Mouse (Mus musculus) limb, embryonic 11.5 days (tissue): ENCODE measurements around the gene Igfals. TPM values are rescaled to one million over a fixed set of nuclear protein-coding genes. Genes with fewer than 3 reads are reported as not detected.

Experiments used
- ATAC-seq: fragments of 200-750 bp; cut with Nextera tagmentation; 2 replicates; pipeline ENCODE4 v1.8.0; 2017; ENCODE audit warnings: low read depth; ENCODE audit not compliant: insufficient number of reproducible peaks, low FRiP score, low TSS enrichment
- DNase-seq: peaks from one replicate; pipeline ENCODE4 v3.0.0-alpha.2; 2015; ENCODE audit warnings: low spot score
- H3K27ac ChIP-seq: fragments of 300-500 bp; sonication (generic); replicated peaks from 2 replicates; pipeline ENCODE4 v1.5.1; 2014; ENCODE audit warnings: low read depth, mild to moderate bottlenecking, low read length
- H3K27me3 ChIP-seq: fragments of 300-500 bp; sonication (generic); 2 replicates; pipeline ENCODE4 v1.6.1; 2014; ENCODE audit warnings: mild to moderate bottlenecking, low read length, mixed read lengths; ENCODE audit not compliant: control insufficient read depth, insufficient read depth
- H3K36me3 ChIP-seq: fragments of 300-500 bp; sonication (generic); 2 replicates; pipeline ENCODE4 v1.6.1; 2014; ENCODE audit warnings: mild to moderate bottlenecking, low read length, moderate library complexity, mixed read lengths; ENCODE audit not compliant: control insufficient read depth, insufficient read depth
- H3K4me1 ChIP-seq: fragments of 300-500 bp; sonication (generic); 2 replicates; pipeline ENCODE4 v1.6.1; 2014; ENCODE audit warnings: low read length, mixed read lengths; ENCODE audit not compliant: control insufficient read depth, insufficient read depth
- H3K4me2 ChIP-seq: fragments of 300-500 bp; sonication (generic); 2 replicates; pipeline ENCODE4 v1.6.1; 2014; ENCODE audit warnings: low read depth, mild to moderate bottlenecking, moderate library complexity; ENCODE audit not compliant: severe bottlenecking
- H3K4me3 ChIP-seq: fragments of 300-500 bp; sonication (generic); 2 replicates; pipeline ENCODE4 v1.5.1; 2014; ENCODE audit warnings: low read depth, low read length
- H3K9ac ChIP-seq: fragments of 300-500 bp; sonication (generic); 2 replicates; pipeline ENCODE4 v1.6.1; 2014; ENCODE audit warnings: mild to moderate bottlenecking, low read length
- H3K9me3 ChIP-seq: fragments of 300-500 bp; sonication (generic); 2 replicates; pipeline ENCODE4 v1.6.1; 2016; ENCODE audit warnings: low read length; ENCODE audit not compliant: control insufficient read depth
- WGBS: fragments of 180-500 bp; shearing (Covaris S2); extraction: QIAGEN DNeasy Blood & Tissue Kit; methylation state at CpG from one replicate; pipeline ENCODE4 v1.1.7; 2014; 5-methylcytosine and 5-hydroxymethylcytosine counted together
- polyA plus RNA-seq: library from polyadenylated mRNA; unstranded; fragments of >200 nt; fragmentation: Nextera tagmentation; extraction: Ambion mirVana; gene quantifications from 2 replicates; pipeline ENCODE4 v1.2.1, GENCODE M21; 2014

Igfals gene
- polyA plus RNA-seq, 1 experiment from 2014 or later, result 0.47 TPM

DNA sequence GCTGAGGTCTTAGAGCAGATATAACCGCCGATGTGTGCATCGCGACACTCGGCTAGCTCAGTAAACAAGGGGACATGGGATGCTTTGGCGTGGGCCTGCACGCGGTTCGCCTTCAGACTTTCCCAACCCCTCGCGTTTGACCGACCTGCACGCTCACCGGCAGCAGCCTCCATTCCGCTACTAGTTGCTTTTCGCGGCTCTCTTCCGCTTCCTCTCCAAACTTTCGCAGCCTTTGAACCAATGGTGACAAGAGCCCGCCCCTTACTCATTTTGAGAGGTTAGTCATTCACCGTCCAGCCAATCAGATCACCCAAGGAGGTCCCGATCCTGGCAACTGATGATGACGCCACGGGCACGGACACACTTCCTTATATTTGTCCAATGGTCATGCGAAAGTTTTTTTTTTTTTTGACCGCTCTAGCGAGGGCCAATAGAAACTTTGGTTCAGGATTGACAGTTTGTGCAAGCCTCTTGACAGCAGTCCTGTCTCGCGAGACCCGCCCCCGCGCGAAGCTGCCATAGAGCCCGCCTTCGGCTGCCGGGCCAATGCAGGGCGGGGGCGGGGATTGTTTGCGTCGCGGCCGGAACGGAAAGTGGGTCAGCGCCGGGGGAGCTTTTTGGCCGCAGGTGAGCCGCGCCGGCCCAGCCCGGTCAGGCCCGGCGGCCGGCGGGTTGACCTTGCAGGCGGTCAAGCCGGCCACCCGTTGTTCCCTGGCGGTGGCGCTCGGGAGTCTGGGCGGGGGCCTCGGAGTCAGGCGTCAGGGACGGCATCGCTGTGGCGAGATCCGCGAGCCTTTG lies 20.5 kb downstream of the Igfals start, which contains the start of the genes Nubp2 and Spsb3:
TSS of gene Nubp2 (minus strand) at position 216 of the 798 bp plus-strand sequence.
TSS of gene Spsb3 (plus strand) at position 510 of the 798 bp plus-strand sequence.
- ATAC-seq, result peak; percentile 96
- under 1% methylated on average over 69 of the region's 69 CpGs for WGBS
- no peaks in the 10 kb centered on the region for H3K9me3 ChIP-seq
- DNase-seq, result peak; percentile 96
- H3K4me3 ChIP-seq, result peak within 1 kb of the TSS; percentile 84
- H3K9ac ChIP-seq, result peak within 1 kb of the TSS; percentile 75
- H3K27ac ChIP-seq, result no peak within 1 kb of the TSS
- H3K4me2 ChIP-seq, result peak within 1 kb of the TSS; percentile 93
- H3K4me1 ChIP-seq, result peaks cover 15% of the 10 kb centered on the region; the same call in 1 of the 2 replicates
- no peaks in the 10 kb centered on the region for H3K27me3 ChIP-seq
- peaks cover 17% of the 10 kb centered on the region for H3K36me3 ChIP-seq

DNA sequence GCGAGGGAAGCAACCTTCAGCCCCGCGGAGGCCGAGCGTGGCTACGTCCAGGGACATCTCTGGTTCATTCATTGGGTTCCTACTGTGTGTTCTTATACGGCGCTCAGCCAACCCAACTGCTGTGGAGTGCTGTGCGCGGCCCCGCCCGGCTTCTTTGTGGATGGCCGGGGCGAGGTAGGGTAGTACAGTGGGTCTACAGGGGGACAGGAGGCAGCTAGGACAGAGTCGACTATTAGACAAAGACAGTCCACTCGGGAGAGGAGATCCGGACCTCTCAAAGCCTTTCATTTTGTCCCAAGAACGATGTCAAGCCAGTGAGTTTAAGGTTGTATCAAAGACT lies 21.1 kb downstream of the Igfals start:
- peaks cover 18% of the 10 kb centered on the region for H3K36me3 ChIP-seq
- WGBS, result 2% methylated on average over 18 of the region's 18 CpGs
- no peak overlapping the region for H3K27ac ChIP-seq
- no peaks in the 10 kb centered on the region for H3K9me3 ChIP-seq
- ATAC-seq (peak; percentile 1; the same call in 1 of the 2 replicates), DNase-seq (no peak)
- H3K4me1 ChIP-seq, result peaks cover 15% of the 10 kb centered on the region; the same call in 1 of the 2 replicates
- no peaks in the 10 kb centered on the region for H3K27me3 ChIP-seq
- H3K4me2 ChIP-seq, result peak overlapping the region; percentile 93
- peak overlapping the region; percentile 75 for H3K9ac ChIP-seq
- H3K4me3 ChIP-seq, result peak overlapping the region; percentile 69

DNA sequence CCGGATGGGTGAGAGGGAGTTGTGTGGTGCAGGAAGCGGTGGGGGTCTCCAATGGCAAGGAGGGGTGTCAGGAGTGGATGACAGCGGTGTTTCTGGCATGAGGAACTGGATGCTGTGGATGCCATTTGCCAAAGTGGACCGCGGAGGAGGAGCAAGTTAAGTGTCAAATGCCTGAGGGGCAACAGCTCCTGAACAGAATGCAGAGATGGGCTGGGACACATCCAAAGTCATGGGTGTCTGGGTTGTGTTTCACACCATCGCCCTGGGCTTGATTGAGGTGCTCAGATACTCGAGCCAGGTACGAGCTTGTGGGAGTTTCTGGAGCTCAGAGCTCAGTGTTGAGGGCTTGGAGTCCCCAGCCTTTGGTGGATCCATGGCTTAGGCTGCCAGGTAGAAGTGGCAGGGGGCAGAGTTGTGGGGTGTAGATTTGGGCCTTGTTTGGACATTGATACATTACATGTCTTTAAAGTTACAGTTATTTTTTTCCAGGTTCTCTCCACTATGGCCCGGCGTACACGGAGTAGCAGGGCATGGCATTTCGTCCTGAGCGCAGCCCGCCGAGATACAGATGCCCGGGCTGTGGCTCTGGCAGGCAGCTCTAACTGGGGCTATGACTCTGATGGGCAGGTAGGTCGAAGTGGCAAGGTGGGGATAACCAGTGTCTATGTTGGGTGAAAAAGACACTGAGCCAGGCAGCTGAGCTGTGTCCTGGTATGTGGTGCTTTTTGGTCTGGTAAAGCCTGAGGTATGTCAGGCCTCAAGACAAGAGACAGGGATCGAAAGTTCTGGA lies 21.7 kb downstream of the Igfals start:
- no peak for DNase-seq
- ATAC-seq, result no peak
- Histone ChIP-seq H3K4me3 (peak overlapping the region; percentile 69), H3K9me3 (no peaks in the 10 kb centered on the region), H3K4me2 (peak overlapping the region; percentile 93), H3K27ac (no peak overlapping the region), H3K4me1 (peaks cover 15% of the 10 kb centered on the region; the same call in 1 of the 2 replicates), H3K9ac (peak overlapping the region; percentile 75), H3K27me3 (no peaks in the 10 kb centered on the region), H3K36me3 (peaks cover 19% of the 10 kb centered on the region)
- WGBS, result 66% methylated on average over 18 of the region's 18 CpGs

DNA sequence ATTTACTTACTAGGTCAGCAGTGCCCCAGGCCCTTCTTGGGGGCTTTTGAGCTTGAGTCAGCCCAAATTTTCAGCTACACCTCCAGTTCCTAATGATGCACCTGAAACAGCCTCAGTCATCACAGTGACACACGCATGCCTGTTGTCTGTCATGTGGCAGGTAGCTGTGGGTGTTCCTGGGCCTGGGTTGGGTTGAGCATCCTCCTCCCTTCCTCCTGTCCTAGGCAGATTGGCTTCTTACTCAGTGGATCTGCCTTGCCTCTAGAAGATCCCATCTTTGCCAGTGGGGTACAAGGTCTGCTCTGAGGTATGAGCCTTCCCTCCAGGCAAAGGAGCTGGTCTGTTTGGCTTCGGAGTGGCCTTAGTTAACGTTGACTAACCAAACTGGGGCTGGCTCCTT lies 23.1 kb downstream of the Igfals start:
- Histone ChIP-seq H3K4me2 (0 out of 2 replicates have a peak overlapping the region, but pooled peaks have one; percentile 1), H3K4me1 (peaks cover 16% of the 10 kb centered on the region), H3K9ac (no peak overlapping the region), H3K27me3 (no peaks in the 10 kb centered on the region), H3K9me3 (no peaks in the 10 kb centered on the region), H3K27ac (no peak overlapping the region), H3K4me3 (no peak overlapping the region), H3K36me3 (peaks cover 19% of the 10 kb centered on the region)
- 91% methylated on average over 3 of the region's 3 CpGs for WGBS
- no peak for ATAC-seq
- no peak for DNase-seq

DNA sequence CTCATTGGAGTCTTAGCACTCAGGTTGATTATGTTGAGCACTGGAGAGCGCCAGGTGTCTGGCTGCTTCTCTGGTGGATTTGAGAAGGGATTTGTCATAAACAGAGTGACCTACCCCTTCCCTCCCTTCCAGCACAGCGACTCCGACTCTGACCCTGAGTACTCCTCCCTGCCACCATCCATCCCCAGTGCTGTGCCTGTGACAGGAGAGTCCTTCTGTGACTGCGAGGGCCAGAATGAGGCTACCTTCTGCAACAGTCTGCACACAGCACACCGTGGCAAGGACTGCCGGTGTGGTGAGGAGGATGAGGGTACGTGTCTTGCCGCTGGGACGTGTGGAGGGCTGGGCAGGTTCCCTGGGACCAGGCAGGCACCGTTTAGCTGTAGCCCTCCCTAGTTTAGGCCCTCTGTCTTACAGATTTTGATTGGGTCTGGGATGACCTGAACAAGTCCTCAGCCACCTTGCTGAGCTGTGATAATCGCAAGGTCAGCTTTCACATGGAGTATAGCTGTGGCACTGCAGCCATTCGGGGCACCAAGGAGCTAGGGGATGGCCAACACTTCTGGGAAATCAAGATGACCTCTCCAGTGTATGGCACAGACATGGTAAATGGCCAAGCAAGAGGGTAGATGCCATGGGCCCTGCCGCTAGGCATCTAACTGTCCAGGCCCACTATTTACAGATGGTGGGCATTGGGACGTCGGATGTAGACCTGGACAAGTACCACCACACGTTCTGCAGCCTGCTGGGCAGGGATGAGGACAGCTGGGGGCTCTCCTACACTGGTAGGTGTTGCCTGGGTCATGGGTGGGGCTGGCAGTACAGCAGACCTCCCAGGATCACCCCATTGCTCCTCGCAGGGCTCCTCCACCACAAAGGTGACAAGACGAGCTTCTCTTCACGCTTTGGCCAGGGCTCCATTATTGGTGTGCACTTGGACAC lies 24.6 kb downstream of the Igfals start:
- peaks cover 19% of the 10 kb centered on the region for H3K36me3 ChIP-seq
- no peak for ATAC-seq
- WGBS, result 90% methylated on average over 19 of the region's 19 CpGs

DNA sequence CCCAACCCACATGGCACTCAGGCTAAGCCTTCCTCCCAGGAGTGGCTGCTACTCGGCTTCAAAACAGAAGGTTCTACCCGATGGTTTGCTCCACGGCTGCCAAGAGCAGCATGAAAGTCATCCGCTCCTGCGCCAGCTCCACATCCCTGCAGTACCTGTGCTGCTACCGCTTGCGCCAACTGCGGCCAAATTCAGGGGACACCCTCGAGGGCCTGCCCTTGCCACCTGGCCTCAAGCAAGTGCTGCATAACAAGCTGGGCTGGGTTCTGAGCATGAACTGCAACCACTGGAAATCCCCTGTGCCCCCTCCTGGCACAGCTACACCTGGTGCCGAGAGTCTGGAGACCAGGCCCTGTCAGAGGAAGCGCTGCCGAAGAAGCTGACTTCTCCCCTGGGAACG lies 25.5 kb downstream of the Igfals start:
- no peak for ATAC-seq
- DNase-seq, result no peak
- Histone ChIP-seq H3K4me3 (no peak overlapping the region), H3K4me1 (peaks cover 24% of the 10 kb centered on the region), H3K4me2 (no peak overlapping the region), H3K9me3 (no peaks in the 10 kb centered on the region), H3K9ac (no peak overlapping the region), H3K27ac (no peak overlapping the region), H3K27me3 (no peaks in the 10 kb centered on the region), H3K36me3 (peaks cover 19% of the 10 kb centered on the region)
- WGBS, result 92% methylated on average over 13 of the region's 13 CpGs

More for the DNA sequence above, 24.6 kb downstream of the Igfals start:
- Histone ChIP-seq H3K27me3 (no peaks in the 10 kb centered on the region), H3K4me1 (peaks cover 19% of the 10 kb centered on the region), H3K4me2 (no peak overlapping the region), H3K9me3 (no peaks in the 10 kb centered on the region), H3K27ac (no peak overlapping the region), H3K4me3 (no peak overlapping the region), H3K9ac (0 out of 2 replicates have a peak overlapping the region, but pooled peaks have one; percentile 12)
- no peak for DNase-seq

DNA sequence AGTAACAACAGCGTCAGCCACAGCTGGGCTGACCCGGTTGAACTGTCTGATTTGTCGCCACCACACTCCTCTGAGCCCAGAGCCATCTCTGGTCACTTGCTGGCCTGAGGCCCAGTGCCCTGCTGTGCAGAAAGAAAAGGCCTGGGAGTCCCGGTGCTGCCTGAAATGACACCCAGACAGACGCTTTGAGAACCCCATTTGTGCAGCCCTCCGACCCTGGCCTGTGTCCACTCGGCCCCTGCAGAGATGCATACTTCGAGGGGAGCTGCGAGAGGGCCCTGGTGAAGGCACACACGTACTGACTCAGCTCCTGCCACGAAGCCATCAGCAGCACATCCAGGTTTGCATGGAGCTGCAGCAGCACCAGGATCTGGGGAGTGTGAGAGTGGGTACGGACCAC lies 27.0 kb downstream of the Igfals start:
- WGBS, result 95% methylated on average over 12 of the region's 12 CpGs
- ATAC-seq (no peak), DNase-seq (no peak)
- Histone ChIP-seq H3K27me3 (no peaks in the 10 kb centered on the region), H3K4me2 (no peak overlapping the region), H3K36me3 (peaks cover 23% of the 10 kb centered on the region), H3K4me1 (peaks cover 26% of the 10 kb centered on the region), H3K27ac (no peak overlapping the region), H3K9ac (no peak overlapping the region), H3K4me3 (no peak overlapping the region), H3K9me3 (no peaks in the 10 kb centered on the region)
